Mouse (Mus musculus) neural tube, embryonic 12.5 days (tissue): ENCODE data around the gene Cd3eap. TPM values are rescaled to one million over a fixed set of nuclear protein-coding genes. Genes with fewer than 3 reads are reported as not detected.

ENCODE experiments used
- ATAC-seq: fragments of 200-750 bp; cut with Nextera tagmentation; 2 replicates; pipeline ENCODE4 v1.8.0; 2017; ENCODE audit warnings: low read depth, mild to moderate bottlenecking, moderate TSS enrichment, moderate library complexity; ENCODE audit not compliant: low FRiP score
- H3K27ac ChIP-seq: fragments of 300-500 bp; sonication (generic); 2 replicates; pipeline ENCODE4 v1.5.1; 2016
- H3K27me3 ChIP-seq: fragments of 300-500 bp; sonication (generic); replicated peaks from 2 replicates; pipeline ENCODE4 v1.6.1; 2016; ENCODE audit warnings: mild to moderate bottlenecking
- H3K36me3 ChIP-seq: fragments of 300-500 bp; sonication (generic); 2 replicates; pipeline ENCODE4 v1.6.1; 2016; ENCODE audit warnings: mild to moderate bottlenecking
- H3K4me1 ChIP-seq: fragments of 300-500 bp; sonication (generic); 2 replicates; pipeline ENCODE4 v1.6.1; 2016
- H3K4me2 ChIP-seq: fragments of 300-500 bp; sonication (generic); replicated peaks from 2 replicates; pipeline ENCODE4 v1.6.1; 2016; ENCODE audit warnings: mild to moderate bottlenecking
- H3K4me3 ChIP-seq: fragments of 300-500 bp; sonication (generic); 2 replicates; pipeline ENCODE4 v1.5.1; 2016
- H3K9ac ChIP-seq: fragments of 300-500 bp; sonication (generic); 2 replicates; pipeline ENCODE4 v1.6.1; 2016; ENCODE audit warnings: mild to moderate bottlenecking
- H3K9me3 ChIP-seq: fragments of 300-500 bp; sonication (generic); 2 replicates; pipeline ENCODE4 v1.6.1; 2016; ENCODE audit warnings: mild to moderate bottlenecking
- whole genome bisulfite sequencing: fragments of 180-500 bp; shearing (Covaris S2); methylation state at CpG from one replicate; pipeline ENCODE4 v1.1.7; 2016; 5-methylcytosine and 5-hydroxymethylcytosine counted together
- polyA plus RNA-seq: library from polyadenylated mRNA; unstranded; fragments of >200 nt; fragmentation: Nextera tagmentation; extraction: Ambion mirVana; gene quantifications from 2 replicates; pipeline ENCODE4 v1.2.1, GENCODE M21; 2016

Cd3eap gene
- polyA plus RNA-seq, 1 experiment from 2014 or later = 19.8 TPM

DNA sequence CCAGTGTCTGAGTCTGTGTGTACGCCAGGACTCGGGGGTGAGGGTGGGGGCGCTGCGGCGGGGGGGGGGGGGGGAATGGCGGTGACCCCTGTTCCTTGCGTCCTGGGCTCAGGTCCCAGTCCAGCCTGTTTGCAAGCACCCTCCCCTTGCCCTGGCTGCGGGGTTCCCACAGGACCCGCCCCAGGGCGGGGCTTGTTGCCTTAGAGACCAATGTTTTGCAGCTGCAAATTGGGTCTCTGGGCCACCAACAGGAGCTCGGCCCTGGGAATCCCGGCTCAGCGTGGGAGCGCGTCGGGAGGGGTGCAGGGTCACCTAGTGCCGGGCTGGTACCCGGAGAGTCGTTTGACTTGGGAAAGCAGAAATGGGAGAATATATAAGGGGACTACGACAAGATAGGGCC, 32.9 kb downstream of the Cd3eap start:
- peak overlapping the region; percentile 74 for H3K4me2 ChIP-seq
- H3K36me3 ChIP-seq = no peaks in the 10 kb centered on the region
- H3K4me1 ChIP-seq = peaks cover 13% of the 10 kb centered on the region
- peak overlapping the region; percentile 31 for H3K4me3 ChIP-seq
- WGBS = 0% methylated on average over 20 of the region's 20 CpGs
- H3K9me3 ChIP-seq = no peaks in the 10 kb centered on the region
- H3K9ac ChIP-seq = peak overlapping the region; percentile 42; the same call in 1 of the 2 replicates
- no peak overlapping the region for H3K27ac ChIP-seq
- peak; percentile 67 for ATAC-seq
- no peaks in the 10 kb centered on the region; the same call in 1 of the 2 replicates for H3K27me3 ChIP-seq

GRCm38 (mm10) chr7:19325262-19326199, 33.8 kb downstream of the Cd3eap start:
- H3K4me2 ChIP-seq = 0 out of 2 replicates have a peak overlapping the region, but pooled peaks have one; percentile 74
- H3K9me3 ChIP-seq = no peaks in the 10 kb centered on the region
- H3K27ac ChIP-seq = no peak overlapping the region
- H3K4me3 ChIP-seq = no peak overlapping the region
- no peaks in the 10 kb centered on the region; the same call in 1 of the 2 replicates for H3K27me3 ChIP-seq
- H3K36me3 ChIP-seq = no peaks in the 10 kb centered on the region
- H3K9ac ChIP-seq = no peak overlapping the region
- WGBS = 75% methylated on average over 21 of the region's 21 CpGs
- ATAC-seq = no peak
- peaks cover 13% of the 10 kb centered on the region for H3K4me1 ChIP-seq

DNA sequence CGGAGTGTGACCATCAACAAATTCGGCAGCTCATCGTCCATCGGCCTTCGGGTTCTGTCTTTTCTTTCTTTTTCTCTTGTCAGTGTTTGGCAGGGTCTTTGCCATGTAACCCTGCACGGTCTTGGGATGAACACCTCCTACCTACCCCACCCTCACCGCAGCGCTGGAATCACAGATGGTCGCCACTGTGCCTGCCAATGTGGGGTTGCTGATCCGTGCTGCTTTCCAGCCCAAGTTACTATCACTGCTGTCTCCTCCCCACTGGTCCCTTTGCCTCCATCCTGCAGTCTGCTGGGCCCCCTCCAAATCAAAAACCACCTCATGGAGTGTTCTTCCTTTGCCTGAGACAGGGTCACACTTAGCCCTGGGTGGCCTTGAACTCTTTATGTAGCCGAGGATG, 35.1 kb downstream of the Cd3eap start:
- no peaks in the 10 kb centered on the region for H3K9me3 ChIP-seq
- no peak overlapping the region for H3K9ac ChIP-seq
- H3K36me3 ChIP-seq = no peaks in the 10 kb centered on the region
- 86% methylated on average over 11 of the region's 11 CpGs for WGBS
- peaks cover 2% of the 10 kb centered on the region; the same call in 1 of the 2 replicates for H3K27me3 ChIP-seq
- H3K4me2 ChIP-seq = no peak overlapping the region
- peaks cover 24% of the 10 kb centered on the region for H3K4me1 ChIP-seq
- H3K27ac ChIP-seq = no peak overlapping the region
- H3K4me3 ChIP-seq = no peak overlapping the region
- ATAC-seq = no peak

GRCm38 (mm10) chr7:19322489-19322888, 36.8 kb downstream of the Cd3eap start:
- Histone ChIP-seq H3K4me2 (no peak overlapping the region), H3K9ac (no peak overlapping the region), H3K36me3 (no peaks in the 10 kb centered on the region), H3K9me3 (no peaks in the 10 kb centered on the region), H3K27me3 (peaks cover 18% of the 10 kb centered on the region), H3K4me3 (no peak overlapping the region), H3K4me1 (peaks cover 24% of the 10 kb centered on the region), H3K27ac (no peak overlapping the region)
- ATAC-seq = no peak
- 53% methylated on average over 9 of the region's 9 CpGs for WGBS

- no peak for ATAC-seq
- no peaks in the 10 kb centered on the region for H3K9me3 ChIP-seq
- 70% methylated on average over 5 of the region's 5 CpGs for WGBS
- no peak overlapping the region for H3K9ac ChIP-seq
- H3K27ac ChIP-seq = no peak overlapping the region
- H3K27me3 ChIP-seq = peaks cover 21% of the 10 kb centered on the region
- no peak overlapping the region for H3K4me3 ChIP-seq
- H3K36me3 ChIP-seq = no peaks in the 10 kb centered on the region
- H3K4me2 ChIP-seq = no peak overlapping the region
- H3K4me1 ChIP-seq = peaks cover 16% of the 10 kb centered on the region
Observed at GRCm38 (mm10) chr7:19321464-19321863, 37.8 kb downstream of the Cd3eap start.

DNA sequence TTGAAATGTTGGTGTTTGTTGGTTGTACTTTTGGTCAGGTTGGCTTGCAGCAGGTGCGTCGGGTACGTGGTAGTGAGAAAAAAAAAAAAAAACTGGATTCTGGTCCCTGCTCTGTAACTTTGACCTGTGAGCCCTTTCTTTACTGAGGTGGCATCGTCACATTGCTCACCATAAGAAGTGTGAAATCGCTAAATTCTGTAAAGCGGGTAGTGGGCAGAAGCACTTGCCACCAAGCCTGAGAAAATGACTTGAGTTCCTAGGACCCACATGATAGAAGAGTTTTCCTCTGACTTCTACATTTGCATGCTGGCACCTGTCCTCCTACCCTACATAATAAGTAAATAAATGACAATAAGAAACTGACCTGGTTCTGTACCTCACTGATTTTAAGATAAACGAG, 38.6 kb downstream of the Cd3eap start:
- no peak overlapping the region for H3K27ac ChIP-seq
- no peaks in the 10 kb centered on the region for H3K9me3 ChIP-seq
- ATAC-seq = no peak
- H3K4me2 ChIP-seq = peak overlapping the region; percentile 81
- no peaks in the 10 kb centered on the region for H3K36me3 ChIP-seq
- H3K9ac ChIP-seq = no peak overlapping the region
- peaks cover 21% of the 10 kb centered on the region for H3K27me3 ChIP-seq
- peaks cover 15% of the 10 kb centered on the region for H3K4me1 ChIP-seq
- 40% methylated on average over 7 of the region's 7 CpGs for WGBS
- H3K4me3 ChIP-seq = no peak overlapping the region

DNA sequence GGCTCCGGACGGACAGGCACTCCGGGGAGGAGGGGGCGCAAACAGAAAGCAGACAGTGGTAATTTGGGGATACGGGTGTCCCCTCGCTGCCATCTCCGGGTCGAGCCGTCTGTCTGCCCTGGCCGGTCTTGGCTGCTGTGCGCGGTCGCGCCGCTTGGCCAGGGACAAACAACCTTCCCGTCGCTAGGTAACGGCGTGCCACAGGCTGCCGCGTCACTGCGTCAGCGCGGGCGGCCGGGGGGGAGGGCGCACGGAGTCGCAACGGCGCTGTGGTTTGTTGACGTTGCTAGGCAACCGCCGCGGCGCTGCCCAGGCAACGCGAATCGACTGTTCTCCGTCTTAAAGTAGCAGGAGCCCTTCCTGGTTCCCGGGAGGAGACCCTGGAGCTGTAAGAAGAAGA, 39.4 kb downstream of the Cd3eap start:
- WGBS = under 1% methylated on average over 41 of the region's 41 CpGs
- Histone ChIP-seq H3K9me3 (no peaks in the 10 kb centered on the region), H3K4me3 (peak overlapping the region; percentile 41), H3K4me1 (peaks cover 15% of the 10 kb centered on the region), H3K27me3 (peaks cover 21% of the 10 kb centered on the region), H3K9ac (peak overlapping the region; percentile 57), H3K36me3 (no peaks in the 10 kb centered on the region), H3K4me2 (peak overlapping the region; percentile 81), H3K27ac (no peak overlapping the region)
- peak; percentile 93 for ATAC-seq

- ATAC-seq = peak; percentile 77
Observed at GRCm38 (mm10) chr7:19319458-19319857, 39.8 kb downstream of the Cd3eap start.

GRCm38 (mm10) chr7:19318676-19319075, 40.6 kb downstream of the Cd3eap start:
- no peak overlapping the region for H3K9ac ChIP-seq
- no peak overlapping the region for H3K4me3 ChIP-seq
- H3K4me2 ChIP-seq = no peak overlapping the region
- 81% methylated on average over 7 of the region's 7 CpGs for WGBS
- H3K36me3 ChIP-seq = no peaks in the 10 kb centered on the region
- peaks cover 27% of the 10 kb centered on the region for H3K27me3 ChIP-seq
- H3K9me3 ChIP-seq = no peaks in the 10 kb centered on the region
- H3K4me1 ChIP-seq = peaks cover 15% of the 10 kb centered on the region
- no peak for ATAC-seq
- H3K27ac ChIP-seq = no peak overlapping the region

More at GRCm38 (mm10) chr7:19319458-19319857, 39.8 kb downstream of the Cd3eap start:
- no peaks in the 10 kb centered on the region for H3K9me3 ChIP-seq
- peaks cover 15% of the 10 kb centered on the region for H3K4me1 ChIP-seq
- 24% methylated on average over 9 of the region's 9 CpGs for WGBS
- H3K27me3 ChIP-seq = peaks cover 21% of the 10 kb centered on the region
- H3K4me2 ChIP-seq = peak overlapping the region; percentile 81
- no peak overlapping the region for H3K27ac ChIP-seq
- H3K9ac ChIP-seq = peak overlapping the region; percentile 57
- peak overlapping the region; percentile 41 for H3K4me3 ChIP-seq
- H3K36me3 ChIP-seq = no peaks in the 10 kb centered on the region

- Histone ChIP-seq H3K9me3 (no peaks in the 10 kb centered on the region), H3K4me1 (peaks cover 15% of the 10 kb centered on the region), H3K27me3 (peaks cover 31% of the 10 kb centered on the region), H3K9ac (no peak overlapping the region), H3K27ac (no peak overlapping the region), H3K4me2 (no peak overlapping the region), H3K4me3 (no peak overlapping the region), H3K36me3 (no peaks in the 10 kb centered on the region)
- no peak for ATAC-seq
- WGBS = 66% methylated on average over 2 of the region's 2 CpGs
Observed at GRCm38 (mm10) chr7:19318201-19318600, 41.1 kb downstream of the Cd3eap start.

DNA sequence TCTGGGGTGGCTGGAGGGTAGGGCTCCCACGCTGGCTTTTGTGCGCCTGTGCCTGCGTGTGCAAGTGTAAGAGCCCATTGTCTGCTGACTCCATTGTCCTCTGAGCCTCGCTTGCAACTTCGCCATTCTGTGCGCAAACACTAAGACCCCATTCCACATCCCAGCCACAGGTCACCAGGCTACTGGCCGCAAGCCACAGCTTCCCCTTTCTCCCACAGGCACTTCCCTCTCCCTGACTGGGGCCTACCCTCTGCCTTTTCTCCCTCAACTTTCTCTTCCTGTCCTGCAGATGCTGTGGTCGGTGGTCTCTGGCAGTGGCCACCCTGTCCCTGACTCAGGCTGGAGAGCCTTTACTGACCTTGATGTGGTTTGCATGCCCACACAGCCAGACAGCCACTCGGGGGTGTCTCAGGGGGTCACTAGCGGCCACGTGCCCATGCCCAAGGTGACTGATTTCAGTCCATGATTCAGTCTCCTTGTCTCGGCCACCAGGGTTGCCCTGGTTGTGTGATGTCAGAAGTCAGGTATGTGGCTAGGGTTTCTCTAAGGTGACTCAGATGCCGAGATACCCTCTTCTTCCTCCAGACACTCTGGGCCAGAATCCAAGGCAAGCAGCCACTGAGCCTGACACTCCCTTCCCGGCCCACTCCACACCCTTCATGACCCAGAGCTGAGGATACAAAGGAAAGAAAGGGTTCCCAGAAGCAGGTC, 42.7 kb downstream of the Cd3eap start:
- ATAC-seq = no peak
- Histone ChIP-seq H3K9ac (0 out of 2 replicates have a peak overlapping the region, but pooled peaks have one; percentile 13), H3K36me3 (no peaks in the 10 kb centered on the region), H3K4me2 (no peak overlapping the region), H3K27ac (no peak overlapping the region), H3K4me3 (no peak overlapping the region), H3K27me3 (peaks cover 41% of the 10 kb centered on the region), H3K4me1 (peaks cover 15% of the 10 kb centered on the region), H3K9me3 (no peaks in the 10 kb centered on the region)
- 49% methylated on average over 14 of the region's 14 CpGs for WGBS

GRCm38 (mm10) chr7:19314033-19314432, 45.2 kb downstream of the Cd3eap start:
- no peaks in the 10 kb centered on the region for H3K9me3 ChIP-seq
- H3K9ac ChIP-seq = no peak overlapping the region
- no peak for ATAC-seq
- H3K36me3 ChIP-seq = no peaks in the 10 kb centered on the region
- peaks cover 15% of the 10 kb centered on the region for H3K4me1 ChIP-seq
- H3K27ac ChIP-seq = no peak overlapping the region
- H3K27me3 ChIP-seq = peaks cover 44% of the 10 kb centered on the region
- H3K4me2 ChIP-seq = no peak overlapping the region
- no peak overlapping the region for H3K4me3 ChIP-seq
- whole genome bisulfite sequencing = 51% methylated on average over 5 of the region's 5 CpGs
